Mouse (Mus musculus): ENCODE measurements around the gene Gm17542.
"Not testable (repeated sequence)": the region's sequence is repeated elsewhere in the genome, so short reads cannot be mapped to it uniquely, and the experiment has no call there.

Gm17542 gene

DNA sequence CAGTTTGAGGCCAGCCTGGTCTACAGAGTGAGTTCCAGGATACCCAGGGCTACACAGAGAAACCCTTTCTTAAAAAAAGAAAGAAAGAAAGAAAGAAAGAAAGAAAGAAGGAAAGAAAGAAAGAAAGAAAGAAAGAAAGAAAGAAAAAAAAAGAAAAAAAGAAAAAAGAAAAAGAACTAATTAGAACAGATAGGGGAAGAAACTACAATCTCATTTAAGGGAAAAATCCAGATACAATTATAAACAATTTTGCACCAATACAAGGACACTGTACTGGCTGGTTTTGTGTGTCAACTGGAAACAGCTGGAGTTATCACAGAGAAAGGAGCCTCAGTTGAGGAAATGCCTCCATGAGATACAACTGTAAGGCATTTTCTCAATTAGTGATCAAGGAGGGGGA is at the start of gene Gm17542:
Gm17542 (minus strand) TSS at position 101 of the 400 bp plus-strand sequence.
- not testable (repeated sequence) for DNase-seq (ENCODE audit: low spot score)

DNA sequence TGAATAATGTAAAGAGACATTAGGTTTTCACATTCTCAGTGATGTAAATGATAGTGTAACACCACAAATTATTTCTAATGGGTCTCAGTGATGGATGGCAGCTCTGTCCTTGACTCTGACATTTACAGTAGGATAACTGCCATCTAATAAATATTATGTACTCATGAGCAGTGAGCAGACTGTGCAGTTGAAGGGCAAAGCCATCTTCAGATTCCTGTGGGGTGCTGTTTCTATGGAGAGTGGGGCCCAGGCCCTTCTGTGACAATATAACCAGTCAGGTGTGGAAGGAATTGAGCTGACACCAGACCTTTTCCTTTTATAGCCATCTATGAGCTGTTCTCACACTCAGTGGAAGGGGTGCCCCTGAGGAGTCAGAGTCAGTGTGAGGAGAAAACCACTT is 21.8 kb upstream of the Gm17542 start:
- DNase-seq (ENCODE audit: low spot score) = no peak

DNA sequence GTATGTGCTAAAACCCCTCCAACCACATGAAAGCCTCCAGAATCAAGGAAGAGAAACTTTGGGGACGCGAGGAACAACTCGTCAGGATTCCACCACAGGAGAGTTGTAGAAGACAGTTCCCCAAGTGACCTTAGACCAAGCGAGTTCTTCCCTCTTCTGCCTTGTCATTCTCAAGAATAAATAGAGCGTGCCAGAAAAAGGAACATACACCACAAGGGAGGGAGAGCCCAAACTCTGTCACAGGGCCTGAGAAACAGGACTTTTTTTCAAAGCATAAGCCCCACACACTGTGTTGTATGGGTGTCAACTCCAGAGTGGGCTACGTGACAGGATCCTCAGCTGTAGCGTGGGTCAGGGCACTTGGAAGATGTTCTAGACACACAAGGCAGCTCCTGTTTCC is 20.1 kb upstream of the Gm17542 start:
- DNase-seq (ENCODE audit: low spot score) = no peak

DNA sequence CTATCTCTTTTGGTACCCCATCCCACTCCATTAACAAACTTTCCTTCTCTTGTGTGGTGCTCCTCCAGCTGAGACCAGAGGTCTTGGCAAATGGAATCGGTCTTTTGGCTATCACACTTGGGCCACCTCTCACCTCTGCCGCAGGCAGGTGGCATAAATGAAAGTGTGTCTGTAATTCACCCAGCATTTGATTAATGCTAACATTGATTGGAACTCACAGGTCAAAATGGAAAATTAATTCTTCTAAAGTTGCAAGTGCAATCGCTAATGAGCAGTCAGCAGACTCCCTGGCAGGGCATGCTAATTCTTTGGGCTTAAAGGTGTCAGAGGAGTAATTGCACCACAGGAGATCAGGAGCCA is 3.2 kb downstream of the Gm17542 start:
- no peak for DNase-seq (ENCODE audit: low spot score)

DNA sequence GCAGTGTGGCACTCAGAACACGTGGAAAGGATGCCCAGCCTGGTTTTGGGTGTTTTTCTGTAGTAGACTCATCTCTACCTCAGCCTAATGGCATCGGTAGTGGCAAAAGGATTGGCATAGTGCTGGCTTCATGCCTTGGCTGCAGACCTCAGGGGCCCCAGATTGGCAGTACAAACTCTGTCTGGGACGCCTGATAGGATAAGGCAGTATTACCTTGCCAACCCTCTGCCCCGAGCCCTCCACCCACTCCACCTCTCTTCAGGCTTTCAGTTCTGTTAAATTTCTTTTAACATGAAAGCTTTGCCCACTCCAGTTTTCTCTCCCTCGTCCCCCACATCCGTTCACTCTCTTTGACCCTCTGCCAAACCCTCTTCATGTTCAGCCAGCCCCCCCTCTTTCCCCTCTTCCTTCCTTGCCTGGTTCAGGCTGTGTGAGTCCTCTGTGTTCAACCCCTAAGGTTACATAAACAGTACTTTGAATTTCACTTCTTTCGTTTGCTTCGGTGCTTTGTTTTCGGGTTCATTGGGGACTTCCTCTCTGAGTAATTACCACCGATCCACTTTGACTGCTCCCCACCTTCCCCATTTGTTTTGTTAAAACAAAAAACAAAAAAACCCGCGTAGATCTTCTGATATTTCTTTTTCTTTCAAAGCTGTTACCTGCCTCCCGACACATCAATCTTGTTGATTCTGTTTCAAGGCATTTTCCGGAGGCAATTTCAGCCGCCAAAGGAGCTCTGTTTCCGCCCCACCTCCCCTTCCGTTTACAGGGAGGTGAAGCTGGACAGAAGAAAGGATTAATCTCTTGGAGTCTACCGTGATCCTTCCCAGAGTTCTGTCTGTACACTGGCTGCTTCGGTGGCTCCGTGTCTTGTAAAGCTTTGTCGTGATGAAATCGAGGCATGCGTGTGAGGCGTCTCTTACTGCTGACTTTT is 3.9 kb downstream of the Gm17542 start:
- no peak for DNase-seq (ENCODE audit: low spot score)

DNA sequence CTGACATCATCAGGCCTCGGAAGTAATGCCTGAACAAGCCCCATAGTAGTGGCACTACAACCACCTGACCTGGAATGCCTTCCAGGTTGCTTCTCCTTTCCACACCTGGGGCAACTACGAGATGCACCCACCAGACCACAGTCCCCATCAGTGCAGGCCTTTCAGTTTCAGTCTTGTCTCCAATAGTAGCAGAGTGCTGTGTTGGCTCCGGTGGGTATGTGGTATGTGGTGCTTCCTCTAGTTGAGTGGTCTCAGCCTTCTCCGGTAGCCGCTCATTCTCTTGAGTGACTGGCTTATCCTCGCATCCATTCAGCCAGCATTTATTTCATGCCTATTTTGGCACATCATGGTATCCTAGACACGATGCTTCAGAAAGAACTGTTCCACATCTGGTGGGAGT is 4.8 kb downstream of the Gm17542 start:
- DNase-seq (ENCODE audit: low spot score) = no peak

DNA sequence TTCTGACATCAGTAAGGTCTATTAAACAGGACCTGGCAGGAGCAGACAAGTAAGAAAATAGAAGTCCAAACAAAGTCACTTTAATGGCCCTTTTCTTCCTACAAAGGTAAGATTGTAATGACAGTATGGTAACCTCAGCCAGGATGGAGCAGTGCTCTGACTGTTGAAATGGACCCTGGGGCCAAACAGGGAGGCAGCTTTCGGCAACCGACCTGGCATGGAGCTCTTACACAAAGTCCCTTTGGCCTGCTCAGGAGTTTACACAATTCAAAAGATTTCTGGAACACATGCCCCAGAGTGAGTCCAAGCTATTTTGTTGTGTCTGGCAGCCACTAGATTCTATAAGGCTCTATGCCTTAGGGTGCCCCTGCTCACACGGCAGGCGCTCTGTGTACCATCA is 9.0 kb downstream of the Gm17542 start:
- DNase-seq (ENCODE audit: low spot score) = peak; percentile 14

DNA sequence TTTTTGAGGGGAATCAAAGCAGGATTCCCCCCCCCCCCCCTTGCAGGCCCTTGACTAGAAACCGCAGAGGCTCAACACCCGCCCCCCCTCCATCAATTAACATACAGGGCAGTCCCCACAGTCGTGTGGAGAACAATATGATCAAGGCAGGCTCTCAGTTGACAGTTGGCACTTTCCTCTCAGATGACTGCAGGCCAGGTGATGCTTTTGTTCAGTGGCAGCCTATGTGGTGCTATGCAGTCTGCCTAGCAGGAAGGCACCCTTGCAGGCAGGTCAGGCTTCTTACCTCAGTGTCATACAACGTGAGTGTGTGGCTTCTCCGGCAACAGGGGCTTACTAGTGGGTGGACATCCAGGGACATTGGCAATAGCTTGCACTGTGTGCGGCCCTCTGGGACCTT is 17.4 kb downstream of the Gm17542 start:
- no peak for DNase-seq (ENCODE audit: low spot score)

DNA sequence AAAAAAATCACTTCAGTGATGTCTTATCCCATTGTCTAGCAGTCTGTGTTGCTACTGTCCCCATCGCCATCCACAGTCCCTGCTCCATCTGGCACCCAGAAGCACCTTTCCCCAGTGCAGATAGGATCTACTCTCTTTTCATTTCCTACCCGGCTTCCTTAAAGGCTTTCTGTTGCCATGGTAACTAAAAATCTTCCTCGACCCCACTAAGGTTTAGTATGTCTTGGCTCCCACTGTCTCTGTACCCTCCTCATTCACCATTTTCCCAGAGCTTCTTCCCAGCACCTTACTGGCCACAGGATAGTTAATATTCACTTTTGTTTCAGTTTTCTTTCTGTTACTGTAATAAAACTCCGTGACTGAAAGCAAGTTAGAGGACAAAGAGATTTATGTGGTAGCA is 17.9 kb downstream of the Gm17542 start:
- no peak for DNase-seq (ENCODE audit: low spot score)

DNA sequence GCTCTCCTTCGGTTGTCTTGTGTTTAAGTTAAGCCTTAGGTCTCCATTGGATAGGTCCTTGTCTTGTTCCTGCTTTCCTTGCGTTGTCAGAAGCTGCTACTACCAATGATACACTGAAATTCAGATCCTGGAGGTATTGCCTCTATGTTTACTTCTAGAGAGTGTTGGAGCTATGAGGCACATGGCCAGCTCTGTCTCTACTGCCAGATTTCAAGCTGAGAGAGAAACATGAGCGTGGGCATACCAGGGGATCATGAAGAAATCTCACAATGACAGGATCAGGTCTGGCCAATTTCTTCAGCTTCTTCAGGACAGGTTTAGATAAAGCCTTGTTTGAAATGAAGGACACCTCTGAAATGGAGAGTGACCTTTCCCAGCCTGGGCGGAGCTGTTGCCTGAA is 19.1 kb downstream of the Gm17542 start:
- DNase-seq (ENCODE audit: low spot score) = no peak

DNA sequence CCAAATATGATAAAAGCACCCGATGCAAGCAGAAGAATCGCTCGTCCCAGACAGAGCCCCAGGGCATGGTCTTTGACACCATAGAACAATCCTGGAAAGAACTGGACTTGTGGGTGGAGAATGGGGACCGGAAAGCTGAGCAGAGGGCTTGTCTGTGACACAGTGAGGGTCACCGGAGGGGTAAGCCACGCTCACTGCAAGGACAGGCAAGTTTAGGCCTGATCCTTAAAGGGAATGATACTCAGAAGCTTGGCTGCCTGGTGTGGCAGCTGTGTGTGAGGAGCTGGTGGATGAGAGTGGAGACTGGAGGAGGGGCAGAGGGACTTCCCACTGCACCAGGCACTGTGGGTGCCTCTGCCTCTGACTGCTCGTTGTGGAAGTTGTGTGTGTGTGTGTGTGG is 27.0 kb downstream of the Gm17542 start:
- DNase-seq (ENCODE audit: low spot score) = no peak

DNA sequence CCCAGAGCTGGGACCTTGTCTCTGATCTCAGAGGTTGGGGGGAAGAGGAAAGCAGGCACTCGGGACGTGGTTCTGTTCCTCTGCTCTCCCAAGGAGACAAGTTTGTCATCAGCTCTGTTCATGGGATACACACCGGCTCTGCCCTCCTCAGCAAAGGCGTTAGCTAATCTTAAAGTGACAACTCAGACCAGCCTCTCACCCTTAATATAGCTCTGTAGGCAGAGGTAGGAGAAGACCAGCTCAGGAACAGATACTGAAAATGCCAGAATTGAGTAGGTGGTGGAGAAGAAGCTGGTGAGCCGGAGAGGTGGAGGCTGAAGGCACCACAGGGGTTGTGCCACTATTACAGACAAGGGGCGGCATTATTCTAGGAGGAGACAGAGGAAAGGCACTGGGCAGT is 38.7 kb downstream of the Gm17542 start:
- DNase-seq (ENCODE audit: low spot score) = no peak

DNA sequence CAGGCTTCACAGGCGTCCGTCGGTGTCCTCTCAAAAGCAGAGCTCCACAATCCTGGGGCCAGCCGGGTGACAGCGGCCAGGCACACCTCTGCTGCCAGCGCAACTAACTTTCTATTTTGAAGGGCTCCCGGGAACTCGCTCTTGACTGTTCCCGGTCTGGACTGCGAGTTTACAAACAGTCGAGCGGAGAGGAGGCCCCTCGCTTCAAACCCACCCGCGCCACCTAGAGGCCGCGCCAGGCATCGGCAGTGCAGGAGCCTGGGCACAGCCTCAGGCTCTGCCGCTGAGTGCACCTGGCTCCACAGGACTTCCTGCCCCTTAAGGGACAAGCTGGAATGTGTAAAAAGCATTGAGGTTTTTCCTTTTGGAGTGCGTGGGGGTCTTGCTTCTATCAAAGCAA is 42.5 kb downstream of the Gm17542 start, which contains the start of gene Edar:
Edar (minus strand) TSS at position 122 of the 400 bp plus-strand sequence.
- no peak for DNase-seq (ENCODE audit: low spot score)

DNA sequence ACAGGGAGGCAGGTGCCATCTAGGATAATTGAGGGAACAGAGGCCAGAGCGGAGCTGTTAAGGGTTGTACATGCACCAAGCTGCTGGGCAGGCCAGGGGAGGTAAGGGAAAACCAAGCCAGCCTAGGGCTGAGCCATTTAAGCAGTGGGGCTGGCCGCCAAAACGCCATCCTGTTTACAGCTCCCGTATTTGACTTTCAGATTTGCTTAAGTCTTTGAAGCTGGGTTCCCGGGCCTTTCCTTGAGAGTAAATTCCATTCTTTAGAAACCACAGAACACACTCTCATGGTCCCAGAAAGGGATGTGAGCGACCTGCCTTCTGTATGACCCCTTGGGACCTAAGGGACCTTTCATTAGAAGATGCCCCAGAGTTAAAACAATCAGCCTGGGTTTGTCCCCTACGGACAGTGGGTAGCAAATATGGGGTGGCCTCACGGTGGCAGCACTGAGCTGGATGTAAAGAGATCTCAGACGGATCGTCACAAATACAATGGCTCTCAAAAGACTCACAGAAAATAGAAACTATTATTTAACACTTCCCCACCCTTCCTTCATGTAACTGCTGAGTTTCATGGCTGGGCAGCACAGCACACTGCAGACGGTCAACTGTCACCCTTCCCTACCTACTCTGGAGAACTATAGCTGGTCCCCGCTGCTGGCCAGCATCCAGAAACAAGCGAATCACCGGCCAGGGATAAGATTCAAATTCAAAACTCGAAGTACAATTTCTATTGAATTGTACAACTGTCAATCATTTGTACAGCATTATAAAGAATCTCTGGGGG is 44.5 kb downstream of the Gm17542 start:
- DNase-seq (ENCODE audit: low spot score) = peak; percentile 36

DNA sequence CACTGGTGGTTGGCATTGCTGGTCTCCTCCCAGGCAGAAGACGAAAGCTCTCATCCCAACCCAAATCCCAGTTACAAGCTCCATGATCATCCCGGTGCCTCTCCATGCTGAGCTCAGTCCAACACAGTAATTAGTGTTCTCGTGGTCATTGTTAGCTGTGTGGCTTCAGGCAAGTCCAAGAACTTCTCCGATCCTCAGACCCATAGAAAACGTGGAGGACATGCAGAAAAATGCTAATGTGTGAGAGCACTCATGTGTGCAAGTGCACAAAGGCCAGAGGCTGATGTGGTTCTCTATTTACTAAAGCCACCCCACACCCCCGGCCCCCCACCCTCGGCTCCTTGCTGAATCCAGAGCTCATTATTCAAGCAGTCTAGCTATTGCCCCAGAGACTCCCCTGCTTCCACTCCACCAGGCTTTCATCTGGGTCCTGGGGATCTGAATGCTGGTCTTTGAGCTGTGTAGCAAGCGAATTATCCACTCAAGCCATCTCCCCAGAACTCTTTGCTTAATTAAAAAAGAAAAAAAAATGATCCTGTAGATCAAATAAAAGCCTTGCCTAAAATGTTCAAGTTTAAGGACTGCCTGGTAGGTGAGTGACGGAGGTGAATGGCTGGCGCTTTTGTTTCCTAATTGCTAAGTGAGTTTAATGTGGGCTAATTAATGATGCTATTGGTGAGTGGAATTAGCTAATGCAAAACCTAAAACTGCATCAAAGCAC is 45.3 kb downstream of the Gm17542 start:
- no peak for DNase-seq (ENCODE audit: low spot score)

DNA sequence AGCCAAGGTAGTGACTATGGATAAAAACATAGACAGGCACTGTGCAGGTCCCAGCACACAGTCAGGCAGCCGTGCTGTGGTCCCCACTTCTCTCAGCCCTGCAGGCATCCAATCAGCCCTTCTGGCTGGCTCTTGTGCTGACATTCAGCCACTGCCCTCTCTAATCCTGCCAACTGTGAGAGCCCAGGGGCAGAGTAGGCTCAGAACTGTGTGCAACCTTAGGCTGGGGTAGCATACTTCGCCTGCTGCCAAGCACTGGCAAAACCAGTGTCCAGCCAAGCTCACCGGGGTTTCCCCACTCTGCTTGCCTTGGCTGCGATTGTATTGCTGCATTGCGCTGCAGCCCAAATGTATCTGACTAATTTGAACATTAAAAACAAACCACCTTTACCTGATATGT is 54.1 kb downstream of the Gm17542 start:
- peak; percentile 10 for DNase-seq (ENCODE audit: low spot score)
